ENCODE assay signal across 9 mouse cellular contexts in the genomic region with DNA sequence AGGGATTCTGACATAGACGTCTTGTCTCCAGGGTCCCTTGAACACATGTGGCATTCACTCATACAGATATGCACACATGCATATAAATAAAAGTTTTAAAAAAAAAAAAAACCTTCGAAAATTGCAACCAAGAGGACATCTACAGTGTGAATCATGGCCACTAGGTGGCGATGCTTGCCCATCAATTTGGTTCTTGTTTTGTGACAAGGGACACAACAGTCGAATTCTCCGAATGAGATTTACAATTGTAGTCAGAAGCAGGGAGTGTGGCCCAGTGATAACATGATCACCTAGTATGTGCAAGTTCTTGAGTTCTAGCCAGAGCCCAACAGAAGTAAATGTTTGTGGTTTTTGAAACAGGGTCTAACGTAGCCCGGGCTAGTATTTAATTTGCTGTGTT. TPM values are rescaled to one million over a fixed set of nuclear protein-coding genes. Genes with fewer than 3 reads are reported as not detected.
DNase-seq lines count a peak whose midpoint lies in the region; ATAC-seq and TF ChIP-seq lines count a peak whose summit lies in the region.
"Had no signal": no experiment of that assay in that cellular context is flagged by ENCODE, and none has a peak within 500 bp of the region (broad histone marks: within the 10 kb centered on the region; RNA-seq: fewer than 3 reads in every experiment).

No protein-coding gene starts in this region.

- no peak for ATAC-seq in midbrain, embryonic 14.5 days (ENCODE audit: low FRiP score, low TSS enrichment)
- no peak for ATAC-seq in midbrain, embryonic 13.5 days
- no peak for ATAC-seq in embryonic facial prominence, embryonic 14.5 days (ENCODE audit: low read depth)

- 28% methylated on average over 7 of the region's 7 CpGs for WGBS in midbrain, embryonic 14.5 days
- 28% methylated on average over 7 of the region's 7 CpGs for WGBS in midbrain, embryonic 13.5 days
- WGBS in embryonic facial prominence, embryonic 14.5 days: 21% methylated on average over 7 of the region's 7 CpGs
- 5% methylated on average over 7 of the region's 7 CpGs for WGBS in liver, adult 2 months

- H3K4me1 ChIP-seq in midbrain, embryonic 14.5 days (ENCODE audit: control insufficient read depth, insufficient read depth, low read length): peaks cover 21% of the 10 kb centered on the region
- H3K4me1 ChIP-seq in midbrain, embryonic 13.5 days (replicated peaks): peaks cover 32% of the 10 kb centered on the region
- peaks cover 21% of the 10 kb centered on the region for H3K4me1 ChIP-seq in embryonic facial prominence, embryonic 14.5 days (ENCODE audit: control insufficient read depth, insufficient read depth, low read length)
- H3K4me1 ChIP-seq in liver, adult 2 months (ENCODE audit: control insufficient read depth, insufficient read depth, low read length): peaks cover 19% of the 10 kb centered on the region

- H3K4me2 ChIP-seq in midbrain, embryonic 14.5 days (ENCODE audit: low read length): no peak overlapping the region
- no peak overlapping the region for H3K4me2 ChIP-seq in midbrain, embryonic 13.5 days (replicated peaks)
- no peak overlapping the region for H3K4me2 ChIP-seq in embryonic facial prominence, embryonic 14.5 days (ENCODE audit: low read depth, low read length)
- H3K4me2 ChIP-seq: hindbrain, embryonic 15.5 days had no signal

- H3K79me2 ChIP-seq in liver, adult 2 months (ENCODE audit: control insufficient read depth, insufficient read depth, low read length): peaks cover 8% of the 10 kb centered on the region; the same call in 1 of the 2 replicates

- no peaks in the 10 kb centered on the region for H3K36me3 ChIP-seq in midbrain, embryonic 14.5 days (ENCODE audit: control insufficient read depth, insufficient read depth, low read length)
- no peaks in the 10 kb centered on the region for H3K36me3 ChIP-seq in midbrain, embryonic 13.5 days
- H3K36me3 ChIP-seq in embryonic facial prominence, embryonic 14.5 days (ENCODE audit: control insufficient read depth, insufficient read depth, low read length): no peaks in the 10 kb centered on the region
- H3K36me3 ChIP-seq in liver, adult 2 months (ENCODE audit: control insufficient read depth, insufficient read depth, low read length): no peaks in the 10 kb centered on the region
- H3K36me3 ChIP-seq: hindbrain, embryonic 15.5 days had no signal

- H3K27ac ChIP-seq in midbrain, embryonic 14.5 days (replicated peaks; ENCODE audit: low read depth, low read length): no peak overlapping the region
- H3K27ac ChIP-seq in midbrain, embryonic 13.5 days: no peak overlapping the region
- H3K27ac ChIP-seq in embryonic facial prominence, embryonic 14.5 days (replicated peaks; ENCODE audit: low read depth, low read length): no peak overlapping the region
- no peak overlapping the region for H3K27ac ChIP-seq in liver, adult 2 months (replicated peaks; ENCODE audit: insufficient read depth, low read depth, low read length)
- H3K27ac ChIP-seq: hindbrain, embryonic 15.5 days had no signal

- no peak overlapping the region for H3K4me3 ChIP-seq in midbrain, embryonic 14.5 days (replicated peaks; ENCODE audit: low read depth, low read length)
- H3K4me3 ChIP-seq in midbrain, embryonic 13.5 days (replicated peaks): no peak overlapping the region
- H3K4me3 ChIP-seq in embryonic facial prominence, embryonic 14.5 days (ENCODE audit: low read depth, low read length): no peak overlapping the region
- no peak overlapping the region for H3K4me3 ChIP-seq in liver, adult 2 months (ENCODE audit: insufficient read depth, low read depth, low read length)
- H3K4me3 ChIP-seq: hindbrain, embryonic 15.5 days had no signal

- no peaks in the 10 kb centered on the region for H3K9me3 ChIP-seq in midbrain, embryonic 14.5 days (ENCODE audit: control insufficient read depth, low read length)
- no peaks in the 10 kb centered on the region for H3K9me3 ChIP-seq in midbrain, embryonic 13.5 days
- H3K9me3 ChIP-seq in embryonic facial prominence, embryonic 14.5 days (ENCODE audit: control insufficient read depth, low read length): no peaks in the 10 kb centered on the region
- H3K9me3 ChIP-seq: hindbrain, embryonic 15.5 days had no signal

- H3K27me3 ChIP-seq in midbrain, embryonic 14.5 days (ENCODE audit: control insufficient read depth, insufficient read depth, low read length): no peaks in the 10 kb centered on the region
- H3K27me3 ChIP-seq in midbrain, embryonic 13.5 days: no peaks in the 10 kb centered on the region
- H3K27me3 ChIP-seq in embryonic facial prominence, embryonic 14.5 days (replicated peaks; ENCODE audit: control insufficient read depth, insufficient read depth, low read length): no peaks in the 10 kb centered on the region
- no peaks in the 10 kb centered on the region for H3K27me3 ChIP-seq in liver, adult 2 months (ENCODE audit: control insufficient read depth, insufficient read depth, low read length)
- H3K27me3 ChIP-seq: hindbrain, embryonic 15.5 days had no signal

- no peak for TF ChIP-seq POLR2A in liver, adult 2 months (IDR thresholded peaks at IDR 0.05; ENCODE audit: extremely low read depth, insufficient read depth, low read length)

- H3K9ac ChIP-seq in midbrain, embryonic 14.5 days (replicated peaks; ENCODE audit: low read length): no peak overlapping the region
- no peak overlapping the region for H3K9ac ChIP-seq in midbrain, embryonic 13.5 days (replicated peaks)
- no peak overlapping the region for H3K9ac ChIP-seq in embryonic facial prominence, embryonic 14.5 days (ENCODE audit: low read depth, low read length)
- no peak overlapping the region for H3K9ac ChIP-seq in liver, adult 2 months (ENCODE audit: low read depth, low read length)
- H3K9ac ChIP-seq: hindbrain, embryonic 15.5 days had no signal

- peak; percentile 47 for TF ChIP-seq CTCF in liver, adult 2 months (IDR thresholded peaks at IDR 0.05; ENCODE audit: low read depth, low read length)

- DNase-seq in midbrain, embryonic 14.5 days: peak; percentile 94
- peak; percentile 83 to 84 for DNase-seq in adrenal gland, postnatal 36 days
- DNase-seq in embryonic facial prominence, embryonic 14.5 days (ENCODE audit: low spot score): peak; percentile 93
- DNase-seq in kidney, adult 9 months: peak; percentile 86
- DNase-seq in liver, adult 2 months (ENCODE audit: extremely low read depth, low read depth, low spot score): peak; percentile 74
- DNase-seq in retina, postnatal 7 days (ENCODE audit: low read depth, low spot score): peak; percentile 75
- peak; percentile 51 for DNase-seq in urinary bladder, postnatal 10 days (ENCODE audit: low spot score)

RNA-seq across cellular contexts. Expression of a gene that starts 3.3 kb away (rescaled TPM):
- polyA plus RNA-seq in midbrain, embryonic 14.5 days (2014; fragmentation: Nextera tagmentation; extraction: Ambion mirVana): 16.2 and 22.8 TPM in 2 replicates
- polyA plus RNA-seq in midbrain, embryonic 13.5 days (2015; fragmentation: Nextera tagmentation; extraction: Ambion mirVana): 18.4 and 20.8 TPM in 2 replicates
- total RNA-seq in adrenal gland, postnatal 36 days (2021): 10 to 100 TPM; 30.4 to 31.6 TPM
- 26.1 and 27.3 TPM in 2 replicates for polyA plus RNA-seq in embryonic facial prominence, embryonic 14.5 days (2014; fragmentation: Nextera tagmentation; extraction: Ambion mirVana)
- 9.9 and 11.2 TPM in 2 replicates for total RNA-seq in liver, adult 2 months (2014; rRNA removed)
- 16.4 and 16.9 TPM in 2 replicates for polyA plus RNA-seq in liver, adult 2 months (2012; rRNA removed)

RNA-seq across cellular contexts. Expression of a gene that starts 3.9 kb away (rescaled TPM):
- 12.9 and 13.4 TPM in 2 replicates for polyA plus RNA-seq in midbrain, embryonic 14.5 days (2014; fragmentation: Nextera tagmentation; extraction: Ambion mirVana)
- polyA plus RNA-seq in midbrain, embryonic 13.5 days (2015; fragmentation: Nextera tagmentation; extraction: Ambion mirVana): 15.1 and 15.7 TPM in 2 replicates
- total RNA-seq in adrenal gland, postnatal 36 days (2021): 1 to 10 TPM; 8.1 to 9.3 TPM
- 6.6 and 7.3 TPM in 2 replicates for polyA plus RNA-seq in embryonic facial prominence, embryonic 14.5 days (2014; fragmentation: Nextera tagmentation; extraction: Ambion mirVana)
- total RNA-seq in liver, adult 2 months (2014; rRNA removed): 3.1 and 4.2 TPM in 2 replicates
- polyA plus RNA-seq in liver, adult 2 months (2012; rRNA removed): 2.4 and 2.8 TPM in 2 replicates

RNA-seq across cellular contexts. Expression of a gene that starts 49.6 kb away (rescaled TPM):
- 0.69 and 2.8 TPM in 2 replicates for polyA plus RNA-seq in midbrain, embryonic 14.5 days (2014; fragmentation: Nextera tagmentation; extraction: Ambion mirVana)
- polyA plus RNA-seq in midbrain, embryonic 13.5 days (2015; fragmentation: Nextera tagmentation; extraction: Ambion mirVana): 1.6 and 2.3 TPM in 2 replicates
- total RNA-seq in adrenal gland, postnatal 36 days (2021): 1 to 10 TPM; 5.2 to 9.7 TPM
- 7.2 TPM in 2 replicates for polyA plus RNA-seq in embryonic facial prominence, embryonic 14.5 days (2014; fragmentation: Nextera tagmentation; extraction: Ambion mirVana)
- 2.9 and 4.3 TPM in 2 replicates for total RNA-seq in liver, adult 2 months (2014; rRNA removed)
- 2.2 and 3.3 TPM in 2 replicates for polyA plus RNA-seq in liver, adult 2 months (2012; rRNA removed)
